Mouse (Mus musculus) neural tube, embryonic 15.5 days (tissue): ENCODE measurements around the gene 2310011J03Rik. TPM values are rescaled to one million over a fixed set of nuclear protein-coding genes. Genes with fewer than 3 reads are reported as not detected.

Source experiments
- microRNA-seq: library from miRNA; unstranded; fragments of <30 nt; microRNA quantifications from one replicate; pipeline ENCODE4, GENCODE M21; 2017
- polyA plus RNA-seq: library from polyadenylated mRNA; unstranded; fragments of >200 nt; fragmentation: Nextera tagmentation; extraction: Ambion mirVana; gene quantifications from 2 replicates; pipeline ENCODE4 v1.2.1, GENCODE M21; 2015

2310011J03Rik gene
- polyA plus RNA-seq, 1 experiment from 2014 or later: 26.9 TPM

Small RNA genes within 50 kb of the gene (microRNA-seq; reads per million reads assigned to microRNA genes)
- gene Mir6911: not detected

Other genes starting within 250 kb of the 2310011J03Rik start
- 11.7 and 12.8 TPM in 2 replicates for gene Sbno2, start 215.0 kb downstream of the 2310011J03Rik start, polyA plus RNA-seq
- 16.9 and 17.3 TPM in 2 replicates for gene Stk11, start 204.7 kb downstream of the 2310011J03Rik start, polyA plus RNA-seq
- 553 and 558 TPM in 2 replicates for gene Atp5d, start 181.9 kb downstream of the 2310011J03Rik start, polyA plus RNA-seq
- gene Cbarp, start 179.7 kb downstream of the 2310011J03Rik start, polyA plus RNA-seq: 91.9 and 93.0 TPM in 2 replicates
- gene Midn, start 172.3 kb downstream of the 2310011J03Rik start, polyA plus RNA-seq: 19.4 and 20.5 TPM in 2 replicates
- gene Cirbp, start 154.6 kb downstream of the 2310011J03Rik start, polyA plus RNA-seq: 284 and 345 TPM in 2 replicates
- gene 1600002K03Rik, start 147.6 kb downstream of the 2310011J03Rik start, polyA plus RNA-seq: 13.5 and 14.3 TPM in 2 replicates
- 25.9 and 31.2 TPM in 2 replicates for gene Efna2, start 141.1 kb downstream of the 2310011J03Rik start, polyA plus RNA-seq
- gene Mum1, start 94.1 kb downstream of the 2310011J03Rik start, polyA plus RNA-seq: 46.8 and 49.6 TPM in 2 replicates
- gene Ndufs7, start 71.4 kb downstream of the 2310011J03Rik start, polyA plus RNA-seq: 353 and 368 TPM in 2 replicates
- 27.9 and 34.6 TPM in 2 replicates for gene Gamt, start 59.5 kb downstream of the 2310011J03Rik start, polyA plus RNA-seq
- 48.6 and 50.4 TPM in 2 replicates for gene Dazap1, start 59.1 kb downstream of the 2310011J03Rik start, polyA plus RNA-seq
- 544 and 638 TPM in 2 replicates for gene Rps15, start 28.1 kb downstream of the 2310011J03Rik start, polyA plus RNA-seq
- 122 and 144 TPM in 2 replicates for gene Apc2, start 24.6 kb downstream of the 2310011J03Rik start, polyA plus RNA-seq
- 5.6 and 8.2 TPM in 2 replicates for gene Pcsk4, start 9.0 kb upstream of the 2310011J03Rik start, polyA plus RNA-seq
- 4.3 and 7.3 TPM in 2 replicates for gene Reep6, start 9.4 kb upstream of the 2310011J03Rik start, polyA plus RNA-seq
- 1.6 and 3.6 TPM in 2 replicates for gene Adamtsl5, start 27.9 kb upstream of the 2310011J03Rik start, polyA plus RNA-seq
- gene Plk5, start 35.9 kb upstream of the 2310011J03Rik start, polyA plus RNA-seq: 3.9 and 6.1 TPM in 2 replicates
- 9.1 and 14.0 TPM in 2 replicates for gene Mex3d, start 67.1 kb upstream of the 2310011J03Rik start, polyA plus RNA-seq
- 195 and 209 TPM in 2 replicates for gene Mbd3, start 79.0 kb upstream of the 2310011J03Rik start, polyA plus RNA-seq
- 731 and 790 TPM in 2 replicates for gene Uqcr11, start 86.3 kb upstream of the 2310011J03Rik start, polyA plus RNA-seq
- gene Tcf3, start 113.1 kb upstream of the 2310011J03Rik start, polyA plus RNA-seq: 33.4 and 51.7 TPM in 2 replicates
- gene Onecut3, start 174.3 kb upstream of the 2310011J03Rik start, polyA plus RNA-seq: 0.63 and 1.0 TPM in 2 replicates
- gene Atp8b3, start 218.6 kb upstream of the 2310011J03Rik start, polyA plus RNA-seq: 1.4 and 1.5 TPM in 2 replicates
- 29.5 TPM in 2 replicates for gene Rexo1, start 241.0 kb upstream of the 2310011J03Rik start, polyA plus RNA-seq